Mouse (Mus musculus) bone marrow macrophage, adult 2 months (primary cell): ENCODE measurements around the gene Ccdc15.

ENCODE experiments used
- CTCF ChIP-seq: IDR thresholded peaks from 2 replicates; pipeline ENCODE4 v1.5.1; 2012; ENCODE audit warnings: low read depth, mild to moderate bottlenecking, low read length, moderate library complexity
- POLR2A ChIP-seq: IDR thresholded peaks from 2 replicates; pipeline ENCODE4 v1.6.1; 2012; ENCODE audit warnings: mild to moderate bottlenecking, low read depth, low read length, borderline replicate concordance

GRCm38 (mm10) chr9:37384284-37385182 is 36.3 kb upstream of the Ccdc15 start:
- TF ChIP-seq CTCF (no peak), POLR2A (no peak)
